Mouse (Mus musculus) monocyte, adult 5-6 weeks (primary cell): ENCODE measurements around the gene Arpc1b. TPM values are rescaled to one million over a fixed set of nuclear protein-coding genes. Genes with fewer than 3 reads are reported as not detected.

ENCODE experiments used
- ATAC-seq: fragments of 153-309, 156-312 bp; replicated peaks from 2 replicates; pipeline ENCODE4 v1.8.0; 2017; ENCODE audit warnings: mild to moderate bottlenecking; ENCODE audit not compliant: low TSS enrichment, insufficient number of reproducible peaks, severe bottlenecking, poor library complexity, low FRiP score
- total RNA-seq: library from RNA; stranded (forward); fragments of 200-1000, 200-491, 200-594 nt; gene quantifications from 3 replicates; pipeline ENCODE4 v1.2.3, GENCODE M21; 2017

Gene Arpc1b
- total RNA-seq, 1 experiment from 2014 or later: 406 TPM

GRCm38 (mm10) chr5:145140611-145141010 is 26.6 kb downstream of the Arpc1b start:
- ATAC-seq: no peak

DNA sequence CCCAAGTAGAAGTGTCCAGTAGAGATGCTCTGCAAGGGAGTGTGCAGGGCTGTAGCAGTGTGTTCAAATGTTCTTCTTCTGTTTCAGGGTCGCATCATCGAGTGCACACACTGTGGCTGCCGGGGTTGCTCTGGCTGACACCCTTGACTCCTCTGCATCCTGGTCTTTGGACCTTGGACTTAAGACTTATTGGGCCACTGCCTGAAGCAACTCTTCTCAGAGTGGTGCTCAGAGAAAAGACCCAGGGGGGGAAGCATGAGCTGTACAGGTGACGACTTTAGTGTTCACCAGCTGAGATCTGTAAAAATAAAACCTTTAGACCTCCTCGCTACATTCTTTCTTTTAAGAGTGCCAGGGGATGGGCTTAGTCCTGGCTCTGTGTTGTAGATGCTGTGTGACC is 33.7 kb downstream of the Arpc1b start:
- no peak for ATAC-seq

DNA sequence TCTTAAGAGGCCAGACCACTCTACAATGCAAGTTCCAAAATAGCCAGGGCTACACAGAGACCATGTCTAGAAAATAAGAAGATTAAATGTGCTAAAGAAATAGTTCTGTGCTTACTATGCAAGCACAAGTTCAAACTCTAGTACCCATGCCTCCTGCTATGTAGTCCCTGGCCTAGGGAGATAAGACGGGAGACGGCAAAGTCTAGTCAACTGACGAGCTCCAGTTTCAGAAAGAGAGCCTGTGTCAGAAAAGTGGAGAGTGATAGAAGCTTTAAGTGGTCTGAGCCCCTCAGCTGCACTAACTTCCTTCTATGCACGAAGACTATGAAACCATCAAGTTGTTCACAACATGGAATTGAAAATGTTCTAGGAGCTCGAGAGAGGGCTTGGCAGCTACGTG is 35.3 kb downstream of the Arpc1b start:
- ATAC-seq: no peak

GRCm38 (mm10) chr5:145152690-145153089 is 38.7 kb downstream of the Arpc1b start:
- no peak for ATAC-seq

DNA sequence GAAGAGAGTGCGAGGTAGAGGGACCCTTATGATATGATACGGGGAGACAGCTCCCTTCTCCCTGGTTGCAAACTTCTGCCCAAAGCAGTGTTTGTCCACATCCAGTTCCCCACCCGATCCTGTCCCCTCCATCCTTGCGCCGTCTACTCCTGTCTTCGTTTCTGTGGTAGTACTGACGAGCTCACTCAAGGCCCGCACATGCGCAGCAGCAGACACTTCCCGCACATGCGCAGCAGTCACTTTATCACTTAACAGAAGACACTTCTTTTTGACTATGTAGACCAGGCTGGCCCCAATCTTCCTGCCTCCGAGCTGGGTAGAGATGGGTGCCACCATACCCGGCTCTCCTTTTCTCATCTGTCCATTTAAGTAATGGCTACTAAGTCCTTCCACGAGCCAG is 47.3 kb downstream of the Arpc1b start:
- ATAC-seq: no peak

GRCm38 (mm10) chr5:145164710-145165109 is 50.7 kb downstream of the Arpc1b start:
- no peak for ATAC-seq

DNA sequence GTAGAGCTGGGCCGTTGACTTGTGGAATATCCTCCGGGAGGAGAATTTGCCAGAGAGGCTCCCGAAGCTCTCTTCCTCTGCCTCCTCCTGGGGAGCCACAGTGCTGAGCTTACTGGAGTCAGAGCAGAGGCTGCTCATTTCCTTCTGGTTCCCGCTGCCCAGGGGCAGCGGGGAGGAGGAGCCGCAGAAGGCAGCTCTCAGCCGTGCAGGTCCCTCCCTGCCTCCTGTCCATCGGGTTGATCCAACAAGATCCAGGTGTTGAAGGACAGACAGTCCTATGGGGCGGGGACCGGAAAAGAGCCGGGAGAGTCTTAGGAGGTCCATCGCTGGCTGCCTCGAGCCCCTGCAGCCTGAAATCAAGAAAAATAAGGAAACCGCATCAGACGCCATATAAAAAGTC is 51.2 kb downstream of the Arpc1b start:
- no peak for ATAC-seq

DNA sequence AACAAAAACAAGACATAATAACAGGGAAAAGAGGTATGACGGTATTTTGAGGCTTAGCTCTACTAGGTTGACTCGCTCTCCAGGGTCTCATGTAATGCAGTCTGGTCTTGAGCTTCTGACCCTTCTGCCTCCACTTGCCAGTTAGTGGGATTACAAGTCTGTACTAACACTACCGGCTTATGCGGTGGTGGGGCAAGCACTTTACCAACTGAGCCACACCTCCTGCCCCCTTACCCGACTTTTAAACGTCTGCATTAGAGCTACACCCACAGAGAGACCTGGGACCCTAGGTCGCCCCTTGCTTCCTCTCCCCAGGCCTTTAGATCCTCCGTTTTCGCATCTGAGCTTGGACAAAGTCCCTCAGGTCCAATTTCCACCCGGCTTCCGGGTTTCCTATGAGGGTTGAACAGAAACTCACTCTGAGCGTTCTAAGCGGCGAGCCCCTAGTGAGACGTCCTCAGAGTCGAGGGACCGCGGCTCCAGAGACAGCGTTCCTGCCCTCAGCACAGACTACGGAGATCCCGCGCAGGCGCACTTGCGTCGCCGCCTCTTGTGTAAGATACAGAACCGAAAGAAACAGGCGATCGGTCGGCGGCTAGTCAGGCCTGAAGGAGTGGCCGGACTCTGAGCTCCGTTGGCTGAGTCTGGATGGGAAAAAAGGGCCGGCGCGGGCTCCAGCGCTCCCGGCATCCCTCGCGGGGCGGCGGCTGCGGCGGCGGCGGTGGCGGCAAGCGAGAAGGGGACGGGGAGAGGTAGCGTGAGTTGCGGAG is 52.7 kb downstream of the Arpc1b start, which contains the start of the genes Ptcd1 and Cpsf4:
Gene Ptcd1 (minus strand): TSS at position 573 of the 770 bp plus-strand sequence.
Gene Cpsf4 (plus strand): TSS at position 678 of the 770 bp plus-strand sequence.
- ATAC-seq: peak; percentile 94

DNA sequence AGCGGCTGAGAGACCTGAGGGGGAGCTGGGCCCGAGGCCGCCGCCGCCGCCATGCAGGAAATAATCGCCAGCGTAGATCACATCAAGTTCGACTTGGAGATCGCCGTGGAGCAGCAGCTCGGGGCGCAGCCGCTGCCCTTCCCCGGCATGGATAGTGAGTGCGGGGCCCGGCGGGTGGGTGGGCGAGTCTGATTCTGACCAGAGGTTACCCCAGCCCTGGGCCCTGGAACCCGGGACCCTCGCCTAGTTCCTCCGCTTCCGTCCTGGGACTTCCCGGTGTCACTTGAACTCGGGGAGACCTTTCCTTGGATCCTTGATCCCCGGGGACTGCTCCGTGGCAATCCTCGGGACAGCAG is 53.3 kb downstream of the Arpc1b start:
- ATAC-seq: no peak

GRCm38 (mm10) chr5:145178461-145178980 is 64.5 kb downstream of the Arpc1b start:
- ATAC-seq: no peak

Other genes with a start within 250 kb of the Arpc1b start
- gene Smurf1, start 148.4 kb upstream of the Arpc1b start, total RNA-seq: 11.8 to 23.2 TPM (median 17.6 TPM) in 3 replicates
- not detected in 3 replicates for gene Gm4871, start 81.5 kb upstream of the Arpc1b start, total RNA-seq
- gene 1700018F24Rik, start 71.2 kb upstream of the Arpc1b start, total RNA-seq: not detected in 3 replicates
- 79.3 to 85.9 TPM (median 81.0 TPM) in 3 replicates for gene Arpc1a, start 30.4 kb upstream of the Arpc1b start, total RNA-seq
- not detected in 3 replicates for gene Kpna7, start 30.2 kb upstream of the Arpc1b start, total RNA-seq
- gene Pdap1, start 26.0 kb downstream of the Arpc1b start, total RNA-seq: 93.1 to 106 TPM (median 95.5 TPM) in 3 replicates
- gene Bud31, start 26.1 kb downstream of the Arpc1b start, total RNA-seq: 212 to 285 TPM (median 240 TPM) in 3 replicates
- gene Ptcd1, start 52.9 kb downstream of the Arpc1b start, total RNA-seq: 14.4 to 20.3 TPM (median 16.1 TPM) in 3 replicates
- gene Cpsf4, start 53.0 kb downstream of the Arpc1b start, total RNA-seq: 24.9 to 38.9 TPM (median 31.3 TPM) in 3 replicates
- gene Atp5j2, start 77.8 kb downstream of the Arpc1b start, total RNA-seq: 94.3 to 131 TPM (median 97.4 TPM) in 3 replicates
- 44.2 to 69.7 TPM (median 65.2 TPM) in 3 replicates for gene Zkscan14, start 87.7 kb downstream of the Arpc1b start, total RNA-seq
- 6.5 to 10.6 TPM (median 9.0 TPM) in 3 replicates for gene Zkscan5, start 90.3 kb downstream of the Arpc1b start, total RNA-seq
- gene Zfp655, start 117.5 kb downstream of the Arpc1b start, total RNA-seq: 54.6 to 56.2 TPM (median 55.3 TPM) in 3 replicates
- gene Zscan25, start 166.3 kb downstream of the Arpc1b start, total RNA-seq: 10.4 to 12.5 TPM (median 10.6 TPM) in 3 replicates
- not detected in 3 replicates for gene Cyp3a57, start 231.1 kb downstream of the Arpc1b start, total RNA-seq